Mouse (Mus musculus): ENCODE measurements around the gene Zbtb7b.

Zbtb7b gene

GRCm38 (mm10) chr3:89388901-89389740 is 5.5 kb downstream of the Zbtb7b start:
- DNase-seq: peak; percentile 40 to 60

- DNase-seq: no peak
Observed at GRCm38 (mm10) chr3:89388134-89388881, 6.3 kb downstream of the Zbtb7b start.

- no peak for DNase-seq
Observed at GRCm38 (mm10) chr3:89387632-89388031, 6.9 kb downstream of the Zbtb7b start.

- DNase-seq: peak; percentile 47 to 66
Observed at GRCm38 (mm10) chr3:89386438-89387420, 7.8 kb downstream of the Zbtb7b start.

- peak; percentile 66 to 75 for DNase-seq
Observed at GRCm38 (mm10) chr3:89385451-89385850, 9.1 kb downstream of the Zbtb7b start.

- no peak for DNase-seq
Observed at GRCm38 (mm10) chr3:89384331-89385076, 10.1 kb downstream of the Zbtb7b start.

GRCm38 (mm10) chr3:89383651-89384255 is 10.8 kb downstream of the Zbtb7b start:
- no peak for DNase-seq

- DNase-seq: no peak
Observed at GRCm38 (mm10) chr3:89382950-89383349, 11.6 kb downstream of the Zbtb7b start.

GRCm38 (mm10) chr3:89382033-89382882 is 12.3 kb downstream of the Zbtb7b start:
- no peak for DNase-seq

GRCm38 (mm10) chr3:89381233-89381632 is 13.3 kb downstream of the Zbtb7b start:
- DNase-seq: no peak

GRCm38 (mm10) chr3:89380711-89381110 is 13.9 kb downstream of the Zbtb7b start:
- no peak for DNase-seq

GRCm38 (mm10) chr3:89380291-89380690 is 14.3 kb downstream of the Zbtb7b start:
- no peak for DNase-seq

- peak; percentile 46 to 65 for DNase-seq
Observed at GRCm38 (mm10) chr3:89379388-89380131, 15.0 kb downstream of the Zbtb7b start.

GRCm38 (mm10) chr3:89378394-89379067 is 16.0 kb downstream of the Zbtb7b start:
- DNase-seq: peak; percentile 65 to 79

- no peak for DNase-seq
Observed at GRCm38 (mm10) chr3:89377831-89378230, 16.7 kb downstream of the Zbtb7b start.

GRCm38 (mm10) chr3:89373581-89374231 is 20.9 kb downstream of the Zbtb7b start:
- DNase-seq: no peak

GRCm38 (mm10) chr3:89367338-89367737 is 27.2 kb downstream of the Zbtb7b start:
- no peak for DNase-seq

All from thymus, postnatal 36 days (tissue).